Comparison of ENCODE assay signal across 24 mouse cellular contexts in genomic region chr6:118307481-118307880, GRCm38 (mm10).
"Had no signal": no experiment of that assay in that cellular context is flagged by ENCODE, and none has a peak within 500 bp of the region (broad histone marks: within the 10 kb centered on the region; RNA-seq: fewer than 3 reads in every experiment).

No protein-coding gene starts in this region.

- H3K27ac ChIP-seq: heart, embryonic 13.5 days; heart, embryonic 15.5 days; hindbrain, embryonic 13.5 days; hindbrain, embryonic 15.5 days; hindbrain, postnatal 0 days; limb, embryonic 13.5 days; limb, embryonic 15.5 days; liver, embryonic 12.5 days had no signal

- ATAC-seq: forebrain, postnatal 0 days; hindbrain, postnatal 0 days; intestine, embryonic 16.5 days; liver, embryonic 12.5 days had no signal

- H3K4me3 ChIP-seq: heart, embryonic 13.5 days; heart, embryonic 15.5 days; hindbrain, embryonic 13.5 days; hindbrain, embryonic 15.5 days; limb, embryonic 13.5 days; limb, embryonic 15.5 days; liver, embryonic 12.5 days had no signal

- H3K4me1 ChIP-seq: heart, embryonic 13.5 days; heart, embryonic 15.5 days; limb, embryonic 15.5 days; liver, embryonic 12.5 days had no signal

- H3K4me2 ChIP-seq: heart, embryonic 11.5 days; heart, embryonic 13.5 days; heart, embryonic 15.5 days; hindbrain, embryonic 13.5 days; hindbrain, embryonic 15.5 days; limb, embryonic 13.5 days; limb, embryonic 15.5 days; liver, embryonic 12.5 days had no signal

- H3K9me3 ChIP-seq: heart, embryonic 13.5 days; heart, embryonic 15.5 days; hindbrain, embryonic 13.5 days; hindbrain, embryonic 15.5 days; limb, embryonic 13.5 days; limb, embryonic 15.5 days; liver, embryonic 12.5 days had no signal

- DNase-seq: forebrain, postnatal 0 days; gastrocnemius, postnatal 14 days; gastrocnemius, postnatal 36 days; heart, adult 18-20 months; heart, postnatal 14 days; heart, postnatal 36 days; kidney, adult 11 months; kidney, adult 2 months; kidney, adult 9 months; kidney, postnatal 10 days; kidney, postnatal 36 days; layer of hippocampus, adult 9-11 months; layer of hippocampus, postnatal 36 days; left cerebral cortex, postnatal 4 days had no signal

- H3K27me3 ChIP-seq: heart, embryonic 13.5 days; heart, embryonic 15.5 days; hindbrain, embryonic 13.5 days; hindbrain, embryonic 15.5 days; limb, embryonic 13.5 days; limb, embryonic 15.5 days; liver, embryonic 12.5 days had no signal

- H3K36me3 ChIP-seq: heart, embryonic 13.5 days; heart, embryonic 15.5 days; hindbrain, embryonic 13.5 days; hindbrain, embryonic 15.5 days; limb, embryonic 13.5 days; limb, embryonic 15.5 days; liver, embryonic 12.5 days had no signal

- H3K9ac ChIP-seq: forebrain, postnatal 0 days; heart, embryonic 13.5 days; heart, embryonic 15.5 days; hindbrain, embryonic 13.5 days; hindbrain, embryonic 15.5 days; limb, embryonic 13.5 days; limb, embryonic 15.5 days; liver, embryonic 12.5 days had no signal
